Mouse (Mus musculus) left cerebral cortex, postnatal 14 days (tissue): Measurements from ENCODE around the gene Pou2f2. TPM values are rescaled to one million over a fixed set of nuclear protein-coding genes. Genes with fewer than 3 reads are reported as not detected.

Source experiments
- DNase-seq, 2 experiments: peaks; one replicate each; pipeline ENCODE4 v3.0.0; 2021 to 2022; ENCODE audit warnings: low spot score in 2 of 2, mixed read lengths in 1 of 2
- intact Hi-C: fragments of 180-260 bp; cut with DNase I; formaldehyde crosslinking; loops from one replicate; pipeline ENCODE4 v1.15.1; 2025
- microRNA-seq, 2 experiments: library from miRNA; unstranded; fragments of <30 nt; microRNA quantifications; one replicate each; pipeline ENCODE4 v1.2.0; 2022
- total RNA-seq, 2 experiments: library from RNA; stranded (reverse); gene quantifications; 2 replicates each; pipeline ENCODE4 v1.2.3; 2021

The Pou2f2 gene
- total RNA-seq, 2 experiments from 2014 or later = 11.5 to 13.0 TPM

- intact Hi-C loops = no loop called here
- DNase-seq = peak in 1 of 2 experiments; percentile 64
These were observed 137.6 kb downstream of the Pou2f2 start for GRCm38 (mm10) chr7:25041921-25042320.

Small RNAs within 50 kb of the gene (microRNA-seq; reads per million reads assigned to microRNA genes)
- gene Mir6537 (0 reads per million in 2 experiments), gene Mir7048 (0 to 0.53 reads per million in 2 experiments)

Other genes with a start within 250 kb of the Pou2f2 start
- not detected for gene Gm4881, start 235.2 kb downstream of the Pou2f2 start, total RNA-seq
- gene Rabac1, start 207.0 kb downstream of the Pou2f2 start, total RNA-seq = 100 to 1,000 TPM; 303 to 313 TPM
- 1,000 to 10,000 TPM; 2,091 to 2,391 TPM for gene Atp1a3, start 173.8 kb downstream of the Pou2f2 start, total RNA-seq
- 100 to 1,000 TPM; 264 to 270 TPM for gene Grik5, start 107.4 kb downstream of the Pou2f2 start, total RNA-seq
- gene Zfp574, start 107.2 kb downstream of the Pou2f2 start, total RNA-seq = 10 to 100 TPM; 28.1 to 30.0 TPM
- 10 to 100 TPM; 25.0 to 26.0 TPM for gene Dedd2, start 40.9 kb upstream of the Pou2f2 start, total RNA-seq
- 10 to 100 TPM in 1 of 2 experiments, 1 to 10 TPM in 1; 9.2 to 10.3 TPM for gene Zfp526, start 41.7 kb upstream of the Pou2f2 start, total RNA-seq
- gene Gsk3a, start 58.1 kb upstream of the Pou2f2 start, total RNA-seq = 100 to 1,000 TPM; 201 to 203 TPM
- gene Erf, start 71.0 kb upstream of the Pou2f2 start, total RNA-seq = 10 to 100 TPM; 68.6 to 70.7 TPM
- 100 to 1,000 TPM; 246 to 255 TPM for gene Cic, start 88.0 kb upstream of the Pou2f2 start, total RNA-seq
- gene Pafah1b3, start 118.3 kb upstream of the Pou2f2 start, total RNA-seq = 10 to 100 TPM; 25.2 to 32.2 TPM
- under 1 TPM in 1 of 2 experiments, not detected in 1; 0.29 TPM for gene Prr19, start 121.7 kb upstream of the Pou2f2 start, total RNA-seq
- 10 to 100 TPM; 70.9 to 76.8 TPM for gene Tmem145, start 126.4 kb upstream of the Pou2f2 start, total RNA-seq
- gene Megf8, start 137.4 kb upstream of the Pou2f2 start, total RNA-seq = 10 to 100 TPM; 97.4 to 97.8 TPM
- not detected for gene Cnfn, start 190.0 kb upstream of the Pou2f2 start, total RNA-seq
- gene Lipe, start 219.0 kb upstream of the Pou2f2 start, total RNA-seq = 1 to 10 TPM; 5.6 to 6.3 TPM
- gene Cxcl17, start 233.2 kb upstream of the Pou2f2 start, total RNA-seq = not detected